Comparison of ENCODE assay signal across 23 mouse cellular contexts in genomic region chr5:64501746-64502145, GRCm38 (mm10).
DNase-seq lines count a peak whose midpoint lies in the region; ATAC-seq lines count a peak whose summit lies in the region.
"Had no signal": no experiment of that assay in that cellular context is flagged by ENCODE, and none has a peak within 500 bp of the region (broad histone marks: within the 10 kb centered on the region; RNA-seq: fewer than 3 reads in every experiment).

No protein-coding gene starts in this region.

- no peaks in the 10 kb centered on the region for H3K27me3 ChIP-seq in embryonic facial prominence, embryonic 14.5 days (replicated peaks; ENCODE audit: control insufficient read depth, insufficient read depth, low read length)
- H3K27me3 ChIP-seq in embryonic facial prominence, embryonic 10.5 days (replicated peaks; ENCODE audit: low read depth, poor library complexity, severe bottlenecking) = peaks cover 7% of the 10 kb centered on the region; the same call in 1 of the 2 replicates
- no peaks in the 10 kb centered on the region for H3K27me3 ChIP-seq in stomach, embryonic 16.5 days (ENCODE audit: control insufficient read depth, insufficient read depth, low read length)
- no peaks in the 10 kb centered on the region for H3K27me3 ChIP-seq in midbrain, embryonic 14.5 days (ENCODE audit: control insufficient read depth, insufficient read depth, low read length)
- H3K27me3 ChIP-seq: forebrain, embryonic 15.5 days; heart, embryonic 15.5 days; intestine, embryonic 15.5 days had no signal

- peaks cover 27% of the 10 kb centered on the region for H3K4me1 ChIP-seq in embryonic facial prominence, embryonic 14.5 days (ENCODE audit: control insufficient read depth, insufficient read depth, low read length)
- peaks cover 45% of the 10 kb centered on the region for H3K4me1 ChIP-seq in embryonic facial prominence, embryonic 10.5 days
- peaks cover 21% of the 10 kb centered on the region for H3K4me1 ChIP-seq in stomach, embryonic 16.5 days (ENCODE audit: control insufficient read depth, insufficient read depth, low read length)
- H3K4me1 ChIP-seq in midbrain, embryonic 14.5 days (ENCODE audit: control insufficient read depth, insufficient read depth, low read length) = peaks cover 6% of the 10 kb centered on the region; the same call in 1 of the 2 replicates

- DNase-seq in embryonic facial prominence, embryonic 14.5 days (ENCODE audit: low spot score) = peak; percentile 9
- DNase-seq in embryonic facial prominence, embryonic 10.5 days (ENCODE audit: low spot score) = no peak
- DNase-seq in lung, postnatal 36 days = peak; percentile 41
- no peak for DNase-seq in lung, postnatal 4 days
- DNase-seq in spleen, postnatal 14 days (ENCODE audit: low spot score in 2 of 2) = no peak
- no peak for DNase-seq in midbrain, embryonic 14.5 days
- DNase-seq: adrenal gland, adult 2 months; adrenal gland, postnatal 25 days; cerebellum, adult 18-20 months; cerebellum, adult 9-11 months; gastrocnemius, postnatal 36 days; heart, adult 18-20 months; heart, postnatal 14 days had no signal

- H3K4me2 ChIP-seq in embryonic facial prominence, embryonic 14.5 days (ENCODE audit: low read depth, low read length) = no peak overlapping the region
- H3K4me2 ChIP-seq in stomach, embryonic 16.5 days (ENCODE audit: low read depth, low read length) = no peak overlapping the region
- H3K4me2 ChIP-seq in midbrain, embryonic 14.5 days (ENCODE audit: low read length) = no peak overlapping the region
- H3K4me2 ChIP-seq: forebrain, embryonic 15.5 days; heart, embryonic 11.5 days; heart, embryonic 15.5 days; hindbrain, embryonic 14.5 days; intestine, embryonic 15.5 days had no signal

- 68% methylated on average over 5 of the region's 5 CpGs for WGBS in embryonic facial prominence, embryonic 14.5 days
- 79% methylated on average over 5 of the region's 5 CpGs for WGBS in embryonic facial prominence, embryonic 10.5 days
- WGBS in stomach, embryonic 16.5 days = 61% methylated on average over 5 of the region's 5 CpGs
- WGBS in midbrain, embryonic 14.5 days = 82% methylated on average over 5 of the region's 5 CpGs

- no peak overlapping the region for H3K27ac ChIP-seq in embryonic facial prominence, embryonic 14.5 days (replicated peaks; ENCODE audit: low read depth, low read length)
- H3K27ac ChIP-seq in embryonic facial prominence, embryonic 10.5 days (replicated peaks) = no peak overlapping the region
- H3K27ac ChIP-seq in stomach, embryonic 16.5 days (ENCODE audit: low read length) = 0 out of 2 replicates have a peak overlapping the region, but pooled peaks have one; percentile 29
- H3K27ac ChIP-seq in midbrain, embryonic 14.5 days (replicated peaks; ENCODE audit: low read depth, low read length) = no peak overlapping the region
- H3K27ac ChIP-seq: forebrain, embryonic 15.5 days; heart, embryonic 15.5 days; hindbrain, embryonic 10.5 days; hindbrain, embryonic 14.5 days; intestine, embryonic 15.5 days had no signal

- no peaks in the 10 kb centered on the region for H3K9me3 ChIP-seq in embryonic facial prominence, embryonic 14.5 days (ENCODE audit: control insufficient read depth, low read length)
- no peaks in the 10 kb centered on the region for H3K9me3 ChIP-seq in embryonic facial prominence, embryonic 10.5 days
- H3K9me3 ChIP-seq in stomach, embryonic 16.5 days (replicated peaks; ENCODE audit: control insufficient read depth, low read length) = no peaks in the 10 kb centered on the region
- no peaks in the 10 kb centered on the region for H3K9me3 ChIP-seq in midbrain, embryonic 14.5 days (ENCODE audit: control insufficient read depth, low read length)
- H3K9me3 ChIP-seq: forebrain, embryonic 15.5 days; G1E; heart, embryonic 15.5 days; hindbrain, embryonic 10.5 days; intestine, embryonic 15.5 days had no signal

- H3K9ac ChIP-seq in embryonic facial prominence, embryonic 14.5 days (ENCODE audit: low read depth, low read length) = no peak overlapping the region
- no peak overlapping the region for H3K9ac ChIP-seq in stomach, embryonic 16.5 days (ENCODE audit: low read length)
- H3K9ac ChIP-seq in midbrain, embryonic 14.5 days (replicated peaks; ENCODE audit: low read length) = no peak overlapping the region
- H3K9ac ChIP-seq: forebrain, embryonic 15.5 days; heart, embryonic 15.5 days; hindbrain, embryonic 14.5 days; intestine, embryonic 15.5 days had no signal

- no peak overlapping the region for H3K4me3 ChIP-seq in embryonic facial prominence, embryonic 14.5 days (ENCODE audit: low read depth, low read length)
- H3K4me3 ChIP-seq in embryonic facial prominence, embryonic 10.5 days = no peak overlapping the region
- H3K4me3 ChIP-seq in stomach, embryonic 16.5 days (replicated peaks; ENCODE audit: low read length) = no peak overlapping the region
- H3K4me3 ChIP-seq in midbrain, embryonic 14.5 days (replicated peaks; ENCODE audit: low read depth, low read length) = no peak overlapping the region
- H3K4me3 ChIP-seq: forebrain, embryonic 15.5 days; heart, embryonic 15.5 days; hindbrain, embryonic 10.5 days; intestine, embryonic 15.5 days had no signal

- H3K36me3 ChIP-seq in embryonic facial prominence, embryonic 14.5 days (ENCODE audit: control insufficient read depth, insufficient read depth, low read length) = no peaks in the 10 kb centered on the region
- H3K36me3 ChIP-seq in embryonic facial prominence, embryonic 10.5 days (replicated peaks) = no peaks in the 10 kb centered on the region
- H3K36me3 ChIP-seq in stomach, embryonic 16.5 days (ENCODE audit: control insufficient read depth, insufficient read depth, low read length) = no peaks in the 10 kb centered on the region
- H3K36me3 ChIP-seq in midbrain, embryonic 14.5 days (ENCODE audit: control insufficient read depth, insufficient read depth, low read length) = no peaks in the 10 kb centered on the region
- H3K36me3 ChIP-seq: forebrain, embryonic 15.5 days; G1E; heart, embryonic 15.5 days; hindbrain, embryonic 10.5 days; intestine, embryonic 15.5 days had no signal

- ATAC-seq in embryonic facial prominence, embryonic 14.5 days (ENCODE audit: low read depth) = no peak
- ATAC-seq in stomach, embryonic 16.5 days (ENCODE audit: insufficient read depth, low FRiP score) = no peak
- ATAC-seq in midbrain, embryonic 14.5 days (ENCODE audit: low FRiP score, low TSS enrichment) = no peak
- ATAC-seq: activated CD4-positive, CD25-positive, alpha-beta regulatory T cell, adult 4 months; CD4-positive, CD25-positive, alpha-beta regulatory T cell, adult 4 months; forebrain, embryonic 15.5 days; intestine, embryonic 15.5 days had no signal

Comparison
In these comparisons a context has a peak if more than half of its experiments do, and no peak if none do; other contexts are left out.
1. DNase-seq: peak in embryonic facial prominence, embryonic 14.5 days (single experiment) and lung, postnatal 36 days (single experiment); none in embryonic facial prominence, embryonic 10.5 days (single experiment), lung, postnatal 4 days (0 of 2), spleen, postnatal 14 days (0 of 2) and midbrain, embryonic 14.5 days (single experiment).